Mouse (Mus musculus) layer of hippocampus, adult 11-12 months (tissue): ENCODE data around the gene Ankrd52.

Experiments used
- DNase-seq: peaks from one replicate; pipeline ENCODE4 v3.0.0; 2022; ENCODE audit warnings: low spot score

Gene Ankrd52

GRCm38 (mm10) chr10:128403931-128404330 lies 27.0 kb downstream of the Ankrd52 start:
- DNase-seq: no peak

- DNase-seq: peak; percentile 57
Observed at GRCm38 (mm10) chr10:128408591-128409535, 31.9 kb downstream of the Ankrd52 start.

GRCm38 (mm10) chr10:128409692-128410559 lies 33.0 kb downstream of the Ankrd52 start:
- DNase-seq: peak; percentile 99

- DNase-seq: no peak
Observed at GRCm38 (mm10) chr10:128410560-128410845, 33.6 kb downstream of the Ankrd52 start.

GRCm38 (mm10) chr10:128411211-128412054 lies 34.5 kb downstream of the Ankrd52 start, which contains the start of the genes Nabp2 and Rnf41:
Nabp2 (minus strand) TSS chr10:128411492.
Rnf41 (plus strand) TSS chr10:128411657.
- DNase-seq: peak; percentile 97

GRCm38 (mm10) chr10:128412055-128412381 lies 35.1 kb downstream of the Ankrd52 start:
- DNase-seq: no peak

- no peak for DNase-seq
Observed at GRCm38 (mm10) chr10:128412558-128412957, 35.6 kb downstream of the Ankrd52 start.

GRCm38 (mm10) chr10:128413076-128413475 lies 36.2 kb downstream of the Ankrd52 start:
- DNase-seq: no peak

- no peak for DNase-seq
Observed at GRCm38 (mm10) chr10:128414848-128415247, 37.9 kb downstream of the Ankrd52 start.

- DNase-seq: no peak
Observed at GRCm38 (mm10) chr10:128422426-128422825, 45.5 kb downstream of the Ankrd52 start.

- DNase-seq: no peak
Observed at GRCm38 (mm10) chr10:128424604-128425003, 47.7 kb downstream of the Ankrd52 start.

- no peak for DNase-seq
Observed at GRCm38 (mm10) chr10:128425260-128425659, 48.3 kb downstream of the Ankrd52 start.

- DNase-seq: no peak
Observed at GRCm38 (mm10) chr10:128429052-128429451, 52.1 kb downstream of the Ankrd52 start.

GRCm38 (mm10) chr10:128429454-128429853 lies 52.5 kb downstream of the Ankrd52 start:
- DNase-seq: no peak

GRCm38 (mm10) chr10:128433417-128433816 lies 56.5 kb downstream of the Ankrd52 start:
- no peak for DNase-seq

GRCm38 (mm10) chr10:128434681-128435080 lies 57.8 kb downstream of the Ankrd52 start:
- no peak for DNase-seq

- peak; percentile 36 for DNase-seq
Observed at GRCm38 (mm10) chr10:128435186-128435823, 58.4 kb downstream of the Ankrd52 start.

- DNase-seq: no peak
Observed at GRCm38 (mm10) chr10:128435873-128436272, 59.0 kb downstream of the Ankrd52 start.

- no peak for DNase-seq
Observed at GRCm38 (mm10) chr10:128436376-128436775, 59.5 kb downstream of the Ankrd52 start.

GRCm38 (mm10) chr10:128438675-128439279 lies 61.9 kb downstream of the Ankrd52 start:
- peak; percentile 49 for DNase-seq

GRCm38 (mm10) chr10:128440407-128440806 lies 63.5 kb downstream of the Ankrd52 start:
- DNase-seq: no peak
